Mouse (Mus musculus) ES-E14 (cell line): ENCODE results near the gene St6galnac4.

Source experiments
- CHD2 ChIP-seq: IDR thresholded peaks from 2 replicates; pipeline ENCODE4 v1.6.1; 2014; ENCODE audit warnings: mild to moderate bottlenecking, low read depth, low read length, inconsistent platforms
- HCFC1 ChIP-seq: IDR thresholded peaks from 2 replicates; pipeline ENCODE4 v1.6.1; 2012; ENCODE audit warnings: low read length, inconsistent platforms, borderline replicate concordance; ENCODE audit not compliant: insufficient read depth
- MAFK ChIP-seq: IDR thresholded peaks from 2 replicates; pipeline ENCODE4 v1.6.1; 2014; ENCODE audit warnings: mild to moderate bottlenecking, low read depth, low read length, inconsistent platforms; ENCODE audit not compliant: insufficient read depth
- ZC3H11A ChIP-seq: IDR thresholded peaks from 2 replicates; pipeline ENCODE4 v1.6.1; 2012; ENCODE audit warnings: low read depth, mild to moderate bottlenecking, inconsistent platforms, low read length, borderline replicate concordance
- ZNF384 ChIP-seq: IDR thresholded peaks from 2 replicates; pipeline ENCODE4 v1.6.1; 2012; ENCODE audit warnings: low read depth, low read length, inconsistent platforms

- TF ChIP-seq CHD2 (no peak), MAFK (no peak), HCFC1 (no peak), ZNF384 (no peak), ZC3H11A (no peak)
Observed at GRCm38 (mm10) chr2:32574497-32574896, 12.4 kb upstream of the St6galnac4 start, which contains the start of gene Pip5kl1.
